Mouse (Mus musculus): ENCODE data around the gene Cenpw. TPM values are rescaled to one million over a fixed set of nuclear protein-coding genes. Genes with fewer than 3 reads are reported as not detected.

Cenpw gene
- 42.2 and 45.0 TPM in 2 replicates for polyA plus RNA-seq (2014; fragmentation: Nextera tagmentation; extraction: Ambion mirVana)

DNA sequence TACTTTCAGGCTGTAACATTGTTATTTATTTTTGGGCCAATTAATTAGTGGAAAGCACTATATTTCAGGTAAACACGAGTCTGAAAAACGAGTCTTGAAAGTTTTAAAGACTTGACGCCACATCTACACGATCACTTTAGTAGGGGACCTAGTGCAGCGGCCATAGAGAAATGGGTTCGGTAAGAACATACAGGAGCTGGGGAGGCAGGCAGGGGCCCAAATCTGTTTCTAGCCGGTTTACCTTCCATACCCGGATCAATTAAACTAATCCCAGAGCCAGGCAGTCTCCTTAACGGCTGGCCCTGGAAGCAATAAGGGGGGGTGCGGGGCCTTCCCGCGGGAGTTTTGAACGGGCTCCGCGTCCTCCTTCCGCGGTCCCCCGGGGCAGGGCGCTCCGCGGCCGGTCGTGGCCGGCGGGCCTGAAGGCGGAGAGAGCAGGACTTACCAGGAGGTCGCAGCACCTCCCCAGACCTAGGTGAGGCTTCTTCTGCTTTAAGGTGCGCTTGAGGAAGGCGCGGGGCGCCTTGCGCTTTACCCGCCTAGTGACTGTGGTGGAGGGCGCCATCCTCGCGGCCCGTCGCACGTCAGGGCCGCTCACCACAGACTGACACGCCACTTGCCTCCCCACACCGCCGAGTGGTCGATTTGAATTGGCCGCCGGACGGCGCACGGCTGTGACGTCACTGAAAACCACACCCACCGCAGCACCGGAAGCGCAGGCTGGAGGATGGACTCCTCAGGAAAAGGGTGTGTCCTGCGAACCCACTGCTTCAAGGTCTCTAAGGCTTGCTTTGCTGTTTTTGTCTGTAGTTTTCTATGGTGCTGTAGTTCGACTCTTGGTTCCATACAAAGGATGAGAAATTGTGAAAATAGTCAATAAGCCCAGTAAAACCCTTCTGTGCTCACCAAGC is at the start of gene Cenpw:
Gene Cenpw (minus strand): TSS at position 645 of the 911 bp plus-strand sequence.
- no peaks in the 10 kb centered on the region for H3K9me3 ChIP-seq (ENCODE audit: control insufficient read depth, low read length)
- no peak within 1 kb of the TSS for H3K27ac ChIP-seq (ENCODE audit: low read depth, low read length)
- ATAC-seq (ENCODE audit: insufficient read depth, low FRiP score, low TSS enrichment) (peak; percentile 100), DNase-seq (ENCODE audit: low spot score) (peak; percentile 93)
- no peaks in the 10 kb centered on the region for H3K4me1 ChIP-seq (ENCODE audit: control insufficient read depth, insufficient read depth, low read length)
- H3K9ac ChIP-seq (ENCODE audit: low read length): peak within 1 kb of the TSS; percentile 68
- H3K27me3 ChIP-seq (ENCODE audit: control insufficient read depth, insufficient read depth, low read length): no peaks in the 10 kb centered on the region
- no peaks in the 10 kb centered on the region for H3K36me3 ChIP-seq (ENCODE audit: control insufficient read depth, insufficient read depth, low read length)
- peak within 1 kb of the TSS; percentile 65 for H3K4me2 ChIP-seq (ENCODE audit: low read depth)
- WGBS: 1% methylated on average over 55 of the region's 55 CpGs
- peak within 1 kb of the TSS; percentile 65 for H3K4me3 ChIP-seq (ENCODE audit: low read depth, low read length)

DNA sequence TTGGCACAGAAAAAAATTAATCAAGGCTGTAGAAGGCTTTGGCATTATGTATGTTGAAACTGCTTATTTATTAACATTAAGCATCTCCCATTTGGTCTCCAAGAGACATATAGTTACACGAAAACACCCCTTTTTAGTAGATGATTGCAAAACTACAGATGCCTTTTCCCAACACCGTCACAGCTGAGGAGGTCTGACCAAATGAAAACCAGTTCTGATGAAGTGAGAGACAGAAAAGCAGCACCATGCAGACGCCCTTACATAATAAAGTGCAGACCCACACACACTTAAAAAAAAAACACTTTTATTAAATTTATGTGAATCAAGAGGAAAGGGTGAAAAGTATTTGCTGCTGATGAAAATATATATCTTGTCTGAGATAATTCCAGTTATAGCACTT is 49.3 kb upstream of the Cenpw start:
- DNase-seq (ENCODE audit: low spot score): no peak
- Histone ChIP-seq H3K27me3 (ENCODE audit: control insufficient read depth, insufficient read depth, low read length) (no peaks in the 10 kb centered on the region), H3K27ac (ENCODE audit: low read depth, low read length) (no peak overlapping the region), H3K4me2 (ENCODE audit: low read depth) (no peak overlapping the region), H3K4me1 (ENCODE audit: control insufficient read depth, insufficient read depth, low read length) (no peaks in the 10 kb centered on the region), H3K4me3 (ENCODE audit: low read depth, low read length) (no peak overlapping the region), H3K9me3 (ENCODE audit: control insufficient read depth, low read length) (no peaks in the 10 kb centered on the region), H3K36me3 (ENCODE audit: control insufficient read depth, insufficient read depth, low read length) (no peaks in the 10 kb centered on the region), H3K9ac (ENCODE audit: low read length) (no peak overlapping the region)
- ATAC-seq (ENCODE audit: insufficient read depth, low FRiP score, low TSS enrichment): no peak
- 81% methylated on average over 3 of the region's 3 CpGs for WGBS

DNA sequence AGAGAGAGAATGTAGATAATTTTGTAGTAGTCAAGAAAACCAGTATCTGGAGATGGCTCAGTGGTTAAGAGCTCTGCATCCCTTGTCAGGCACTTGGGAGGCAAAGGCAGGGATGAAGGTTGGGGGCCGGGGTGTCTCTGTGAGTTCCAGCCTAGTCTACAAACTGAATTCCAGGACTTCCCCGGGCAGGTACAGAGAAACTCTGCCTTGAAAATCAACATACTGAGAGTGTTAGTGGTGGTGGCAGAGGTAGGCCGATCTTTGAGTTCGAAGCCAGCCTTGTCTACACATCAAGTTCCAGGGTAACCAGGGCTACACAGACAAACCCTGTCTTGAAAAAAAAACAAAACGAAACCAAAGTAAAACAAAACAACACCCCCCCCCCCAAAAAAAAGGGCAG is 859 bp downstream of the Cenpw start:
- WGBS: 53% methylated on average over 5 of the region's 5 CpGs
- H3K27ac ChIP-seq (ENCODE audit: low read depth, low read length): no peak overlapping the region
- ATAC-seq (ENCODE audit: insufficient read depth, low FRiP score, low TSS enrichment) (no peak), DNase-seq (ENCODE audit: low spot score) (peak; percentile 11)
- no peaks in the 10 kb centered on the region for H3K4me1 ChIP-seq (ENCODE audit: control insufficient read depth, insufficient read depth, low read length)
- H3K36me3 ChIP-seq (ENCODE audit: control insufficient read depth, insufficient read depth, low read length): no peaks in the 10 kb centered on the region
- H3K9me3 ChIP-seq (ENCODE audit: control insufficient read depth, low read length): no peaks in the 10 kb centered on the region
- H3K27me3 ChIP-seq (ENCODE audit: control insufficient read depth, insufficient read depth, low read length): no peaks in the 10 kb centered on the region
- peak overlapping the region; percentile 65 for H3K4me2 ChIP-seq (ENCODE audit: low read depth)
- H3K9ac ChIP-seq (ENCODE audit: low read length): no peak overlapping the region
- H3K4me3 ChIP-seq (ENCODE audit: low read depth, low read length): peak overlapping the region; percentile 65

DNA sequence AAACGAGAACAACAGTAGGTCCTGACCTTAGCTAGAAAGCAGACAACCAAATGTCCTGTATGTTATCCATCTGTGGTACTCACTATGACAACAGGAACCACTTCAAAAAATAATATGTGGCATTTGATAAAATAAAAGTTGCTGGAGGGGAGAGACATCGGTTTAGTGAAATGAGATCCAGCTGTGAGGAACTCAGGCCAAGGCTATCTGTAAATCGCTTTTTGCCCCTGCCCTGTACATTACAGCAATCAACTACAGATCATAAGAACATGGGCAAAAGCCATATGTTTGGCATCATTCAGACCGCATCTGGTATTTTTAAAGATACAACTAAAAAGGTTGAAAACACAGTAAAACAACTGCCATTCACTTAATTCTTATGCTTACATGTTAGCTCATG is 32.7 kb downstream of the Cenpw start:
- H3K4me1 ChIP-seq (ENCODE audit: control insufficient read depth, insufficient read depth, low read length): no peaks in the 10 kb centered on the region
- DNase-seq (ENCODE audit: low spot score): no peak
- 77% methylated on average over 4 of the region's 4 CpGs for WGBS
- H3K9ac ChIP-seq (ENCODE audit: low read length): no peak overlapping the region
- H3K27ac ChIP-seq (ENCODE audit: low read depth, low read length): no peak overlapping the region
- no peak for ATAC-seq (ENCODE audit: insufficient read depth, low FRiP score, low TSS enrichment)
- H3K4me2 ChIP-seq (ENCODE audit: low read depth): no peak overlapping the region
- H3K36me3 ChIP-seq (ENCODE audit: control insufficient read depth, insufficient read depth, low read length): no peaks in the 10 kb centered on the region
- no peak overlapping the region for H3K4me3 ChIP-seq (ENCODE audit: low read depth, low read length)
- H3K9me3 ChIP-seq (ENCODE audit: control insufficient read depth, low read length): no peaks in the 10 kb centered on the region
- H3K27me3 ChIP-seq (ENCODE audit: control insufficient read depth, insufficient read depth, low read length): no peaks in the 10 kb centered on the region

All from neural tube, embryonic 11.5 days (tissue).